Mouse (Mus musculus) CH12.LX (cell line): Measurements from ENCODE around the gene Ilkap. TPM values are rescaled to one million over a fixed set of nuclear protein-coding genes. Genes with fewer than 3 reads are reported as not detected.

Experiments
- DNase-seq: peaks from one replicate; pipeline ENCODE4 v3.0.0-alpha.2; 2013; ENCODE audit errors: extremely low read depth
- H3K27ac ChIP-seq: 2 replicates; pipeline ENCODE4 v1.5.1; 2012; ENCODE audit warnings: low read depth, mild to moderate bottlenecking, control low read depth, moderate library complexity; ENCODE audit not compliant: insufficient read depth
- H3K27me3 ChIP-seq: replicated peaks from 2 replicates; pipeline ENCODE3; 2012; ENCODE audit warnings: inconsistent platforms
- H3K36me3 ChIP-seq, 2 experiments: replicated peaks in 1 of 2; 2 replicates each; pipeline versions ENCODE3 to v1.6.1; 2012; ENCODE audit warnings: inconsistent platforms in 1 of 2, low read length in 1 of 2, mild to moderate bottlenecking in 1 of 2, mixed read lengths in 1 of 2, moderate library complexity in 1 of 2; ENCODE audit not compliant: control insufficient read depth in 1 of 2, insufficient read depth in 1 of 2
- H3K4me1 ChIP-seq, 2 experiments: 2 replicates each; pipeline ENCODE4 v1.6.1; 2012; ENCODE audit warnings: inconsistent platforms in 1 of 2, moderate library complexity in 1 of 2; ENCODE audit not compliant: insufficient read depth in 2 of 2, control insufficient read depth in 1 of 2
- H3K4me2 ChIP-seq: 2 replicates; pipeline ENCODE4 v1.6.1; 2012; ENCODE audit warnings: low read depth, mild to moderate bottlenecking, control low read depth; ENCODE audit not compliant: poor library complexity, insufficient read depth, severe bottlenecking
- H3K4me3 ChIP-seq, 3 experiments: fragments of 150-350 bp in 1 of 3; sonication (generic) in 1 of 3; replicated peaks in 1 of 3; 2 replicates each; pipeline versions ENCODE3 to v1.5.1; 2011 to 2012; ENCODE audit warnings: low read depth in 2 of 3, low read length in 2 of 3, mild to moderate bottlenecking in 2 of 3, moderate library complexity in 2 of 3, control low read depth in 1 of 3, improper control_type of control experiment in 1 of 3, inconsistent platforms in 1 of 3, mixed read lengths in 1 of 3; ENCODE audit not compliant: poor library complexity in 1 of 3
- H3K79me2 ChIP-seq: replicated peaks from 2 replicates; pipeline ENCODE4 v1.6.1; 2012; ENCODE audit warnings: mild to moderate bottlenecking, moderate library complexity; ENCODE audit not compliant: control insufficient read depth, poor library complexity, insufficient read depth, severe bottlenecking; ENCODE audit errors: extremely low read depth
- H3K9ac ChIP-seq: 2 replicates; pipeline ENCODE4 v1.6.1; 2012; ENCODE audit warnings: low read depth, mild to moderate bottlenecking, control low read depth, moderate library complexity; ENCODE audit not compliant: insufficient read depth
- H3K9me3 ChIP-seq: replicated peaks from 2 replicates; pipeline ENCODE3; 2012; ENCODE audit warnings: low read length, inconsistent platforms, mixed read lengths
- BHLHE40 ChIP-seq: IDR thresholded peaks from 2 replicates; pipeline ENCODE4 v1.6.1; 2011; ENCODE audit warnings: mild to moderate bottlenecking, low read depth, low read length, improper control_type of control experiment
- CHD2 ChIP-seq: IDR thresholded peaks from 2 replicates; pipeline ENCODE4 v1.6.1; 2011; ENCODE audit warnings: low read length, improper control_type of control experiment
- CTCF ChIP-seq, 2 experiments: IDR thresholded peaks in 1 of 2; conservative IDR thresholded peaks in 1 of 2; 2 replicates each; pipeline ENCODE4 v1.5.1; 2011 to 2012; ENCODE audit warnings: low read depth in 2 of 2, low read length in 2 of 2, improper control_type of control experiment in 1 of 2, inconsistent platforms in 1 of 2, mild to moderate bottlenecking in 1 of 2, moderate library complexity in 1 of 2
- E2F4 ChIP-seq: IDR thresholded peaks from 2 replicates; pipeline ENCODE4 v1.6.1; 2011; ENCODE audit warnings: low read depth, low read length, improper control_type of control experiment; ENCODE audit not compliant: insufficient replicate concordance
- ETS1 ChIP-seq: conservative IDR thresholded peaks from 2 replicates; pipeline ENCODE4 v1.6.1; 2012; ENCODE audit warnings: low read depth, mild to moderate bottlenecking, inconsistent platforms, low read length, improper control_type of control experiment, moderate library complexity
- IRF4 ChIP-seq: IDR thresholded peaks from 2 replicates; pipeline ENCODE4 v1.6.1; 2014; ENCODE audit warnings: low read depth, mild to moderate bottlenecking, inconsistent platforms, low read length, improper control_type of control experiment
- JUN ChIP-seq: IDR thresholded peaks from 2 replicates; pipeline ENCODE4 v1.6.1; 2011; ENCODE audit warnings: low read depth, mild to moderate bottlenecking, low read length, improper control_type of control experiment, moderate library complexity; ENCODE audit not compliant: insufficient read depth
- MAFK ChIP-seq: IDR thresholded peaks from 2 replicates; pipeline ENCODE4 v1.6.1; 2011; ENCODE audit warnings: low read length, improper control_type of control experiment; ENCODE audit not compliant: insufficient replicate concordance
- MAZ ChIP-seq: IDR thresholded peaks from 2 replicates; pipeline ENCODE4 v1.6.1; 2012; ENCODE audit warnings: low read depth, mild to moderate bottlenecking, inconsistent platforms, low read length, improper control_type of control experiment, moderate library complexity
- MEF2A ChIP-seq: IDR thresholded peaks from 2 replicates; pipeline ENCODE4 v1.6.1; 2014; ENCODE audit warnings: low read depth, mild to moderate bottlenecking, inconsistent platforms, low read length, improper control_type of control experiment, borderline replicate concordance
- MYC ChIP-seq: IDR thresholded peaks from 2 replicates; pipeline ENCODE4 v1.6.1; 2011; ENCODE audit warnings: low read depth, mild to moderate bottlenecking, improper control_type of control experiment, low read length
- NELFE ChIP-seq: IDR thresholded peaks from 2 replicates; pipeline ENCODE4 v1.6.1; 2011; ENCODE audit warnings: low read depth, low read length, improper control_type of control experiment
- RAD21 ChIP-seq: IDR thresholded peaks from 2 replicates; pipeline ENCODE4 v1.6.1; 2011; ENCODE audit warnings: low read depth, mild to moderate bottlenecking, low read length, improper control_type of control experiment, moderate library complexity
- RCOR1 ChIP-seq: conservative IDR thresholded peaks from 2 replicates; pipeline ENCODE4 v1.6.1; 2012; ENCODE audit warnings: low read depth, mild to moderate bottlenecking, inconsistent platforms, low read length, improper control_type of control experiment
- SIN3A ChIP-seq: IDR thresholded peaks from 2 replicates; pipeline ENCODE4 v1.6.1; 2012; ENCODE audit warnings: low read length, improper control_type of control experiment, inconsistent platforms
- SMC3 ChIP-seq: IDR thresholded peaks from 2 replicates; pipeline ENCODE4 v1.6.1; 2011; ENCODE audit warnings: low read depth, low read length, improper control_type of control experiment
- TBP ChIP-seq: conservative IDR thresholded peaks from 2 replicates; pipeline ENCODE4 v1.6.1; 2011; ENCODE audit warnings: low read depth, low read length, improper control_type of control experiment
- UBTF ChIP-seq: IDR thresholded peaks from 2 replicates; pipeline ENCODE4 v1.6.1; 2012; ENCODE audit warnings: low read depth, mild to moderate bottlenecking, inconsistent platforms, low read length, improper control_type of control experiment, moderate library complexity
- USF2 ChIP-seq: conservative IDR thresholded peaks from 2 replicates; pipeline ENCODE4 v1.6.1; 2011; ENCODE audit warnings: low read depth, low read length, improper control_type of control experiment
- ZMIZ1 ChIP-seq: IDR thresholded peaks from 2 replicates; pipeline ENCODE4 v1.6.1; 2012; ENCODE audit warnings: low read depth, mild to moderate bottlenecking, inconsistent platforms, low read length, improper control_type of control experiment
- ZNF384 ChIP-seq: IDR thresholded peaks from 2 replicates; pipeline ENCODE4 v1.6.1; 2012; ENCODE audit warnings: low read depth, low read length, improper control_type of control experiment, inconsistent platforms
- dilution Hi-C: fragments of 300-500 bp; cut with MboI; formaldehyde crosslinking; loops from 2 replicates; pipeline ENCODE4 v1.14.3; 2020; ENCODE audit warnings: low sequenced_read_pairs; ENCODE audit not compliant: extremely low pct_unique_long_range_greater_than_20kb, extremely low pct_ligation_motif_present
- in situ Hi-C: fragments of 300-500 bp; cut with MboI; formaldehyde crosslinking; loops from 3 replicates; pipeline ENCODE4 v1.14.3; 2019; ENCODE audit warnings: low sequenced_read_pairs, low pct_ligation_motif_present, low pct_unique_long_range_greater_than_20kb, mixed read lengths
- polyA plus RNA-seq: library from polyadenylated mRNA; unstranded; fragments of >175 nt; gene quantifications from 2 replicates; pipeline ENCODE4 v1.2.1, GENCODE M21; 2012; ENCODE audit warnings: low read depth; ENCODE audit not compliant: insufficient read length
- total RNA-seq, 2 experiments: library from RNA; depleted of rRNA; stranded (reverse); fragments of 300-350 nt in 1 of 2; fragments of >200 nt in 1 of 2; gene quantifications; 2 replicates each; pipeline ENCODE4 v1.2.3; 2012 to 2014

The Ilkap gene
- total and polyA plus RNA-seq, 3 experiments: 77.9 to 101 (median 79.1) TPM

GRCm38 (mm10) chr1:91381091-91381471 is 17.5 kb downstream of the Ilkap start:
- H3K9ac ChIP-seq: no peak overlapping the region
- peaks cover 85 to 95% of the 10 kb centered on the region in 2 experiments for H3K36me3 ChIP-seq
- no peak overlapping the region for H3K4me3 ChIP-seq
- no peak overlapping the region for H3K4me2 ChIP-seq
- H3K9me3 ChIP-seq: no peaks in the 10 kb centered on the region
- peaks cover 0 to 5% of the 10 kb centered on the region in 2 experiments; a peak in 2 of 4 replicates for H3K4me1 ChIP-seq
- dilution Hi-C loops (no loop called here), in situ Hi-C loops (no loop called here)
- DNase-seq: no peak
- H3K27ac ChIP-seq: no peak overlapping the region
- H3K79me2 ChIP-seq: peaks cover 3% of the 10 kb centered on the region; the same call in 1 of the 2 replicates
- no peaks in the 10 kb centered on the region for H3K27me3 ChIP-seq
- TF ChIP-seq IRF4 (no peak), UBTF (no peak), E2F4 (no peak), CTCF (conservative IDR thresholded peaks at IDR 0.05 in 1 of 2, IDR thresholded peaks at IDR 0.05 in 1 of 2; ENCODE audit: low read depth in 2 of 2, low read length in 2 of 2) (no peak), JUN (no peak), CHD2 (no peak), BHLHE40 (no peak), NELFE (no peak), SIN3A (no peak), MAZ (no peak), ETS1 (no peak), USF2 (no peak), MAFK (no peak), MYC (no peak), RAD21 (no peak), ZMIZ1 (no peak), MEF2A (no peak), TBP (no peak)
- TF ChIP-seq, all 38 proteins: peak for 0

GRCm38 (mm10) chr1:91380453-91381090 is 18.0 kb downstream of the Ilkap start:
- Histone ChIP-seq H3K36me3 (peaks cover 89 to 96% of the 10 kb centered on the region in 2 experiments), H3K4me2 (no peak overlapping the region), H3K27ac (no peak overlapping the region), H3K79me2 (peaks cover 1% of the 10 kb centered on the region; the same call in 1 of the 2 replicates), H3K9ac (no peak overlapping the region), H3K4me3 (no peak overlapping the region), H3K27me3 (no peaks in the 10 kb centered on the region), H3K9me3 (no peaks in the 10 kb centered on the region), H3K4me1 (peaks cover 0 to 5% of the 10 kb centered on the region in 2 experiments; a peak in 2 of 4 replicates)
- TF ChIP-seq SMC3 (peak; percentile 58), RAD21 (peak; percentile 50), RCOR1 (no peak), CTCF (conservative IDR thresholded peaks at IDR 0.05 in 1 of 2, IDR thresholded peaks at IDR 0.05 in 1 of 2; ENCODE audit: low read depth in 2 of 2, low read length in 2 of 2) (peak; percentile 78 to 90), ZNF384 (no peak), JUN (peak; percentile 15; the same call in 1 of the 2 replicates)
- dilution Hi-C loops (no loop called here), in situ Hi-C loops (no loop called here)
- DNase-seq: peak; percentile 80
